Mouse (Mus musculus): ENCODE data around the gene Cwc27. TPM values are rescaled to one million over a fixed set of nuclear protein-coding genes. Genes with fewer than 3 reads are reported as not detected.

Cwc27 gene
- polyA plus RNA-seq, 1 experiment from 2014 or later: 28.3 TPM

DNA sequence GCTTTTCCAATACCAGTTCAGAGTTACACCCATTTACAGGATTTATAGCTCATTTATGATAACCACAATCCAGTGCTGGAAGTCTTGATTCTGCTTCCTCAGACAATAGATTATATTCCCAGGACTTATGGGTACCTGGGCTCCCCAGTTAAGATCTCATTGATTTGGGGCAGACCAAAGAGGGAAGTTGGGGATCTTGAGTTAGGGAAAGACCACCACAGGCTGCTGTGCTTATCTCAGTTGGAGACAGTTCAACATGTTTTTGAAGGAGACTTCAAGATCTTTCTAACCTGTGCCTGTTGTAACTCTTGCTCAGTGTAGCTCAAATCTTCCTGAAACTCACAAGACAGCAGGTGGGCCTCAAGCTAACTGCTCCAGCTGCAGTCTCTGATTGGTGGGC, 4.2 kb upstream of the Cwc27 start:
- Histone ChIP-seq H3K36me3 (no peaks in the 10 kb centered on the region), H3K9me3 (no peaks in the 10 kb centered on the region), H3K4me2 (replicated peaks) (no peak overlapping the region), H3K27ac (no peak overlapping the region), H3K4me1 (replicated peaks) (0 out of 2 replicates have a peak, but pooled peaks cover 5% of the 10 kb centered on the region), H3K4me3 (replicated peaks) (no peak overlapping the region), H3K9ac (no peak overlapping the region), H3K27me3 (replicated peaks) (no peaks in the 10 kb centered on the region)
- no peak for ATAC-seq

DNA sequence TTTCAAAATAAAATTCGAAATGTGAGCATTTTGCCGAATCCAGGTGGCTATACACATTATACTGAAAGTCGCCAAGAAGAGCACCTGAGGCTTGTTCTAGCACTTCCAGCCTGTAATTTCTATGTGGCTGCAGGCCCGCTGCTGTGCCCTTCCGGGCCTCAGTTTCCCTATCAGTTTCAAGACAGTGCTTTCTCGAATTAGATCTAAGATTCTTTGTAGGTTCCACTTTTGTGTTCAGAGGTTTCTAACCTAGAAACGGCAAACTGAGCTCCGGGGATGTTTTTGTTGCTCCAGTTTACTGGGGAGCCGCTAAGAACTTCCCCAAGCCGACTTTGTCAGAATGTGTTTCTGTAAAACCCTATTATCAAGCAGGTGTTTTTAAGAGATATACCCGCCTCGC, 754 bp upstream of the Cwc27 start:
- Histone ChIP-seq H3K4me2 (replicated peaks) (peak overlapping the region; percentile 70), H3K4me1 (replicated peaks) (peaks cover 5% of the 10 kb centered on the region; the same call in 1 of the 2 replicates), H3K36me3 (no peaks in the 10 kb centered on the region), H3K27me3 (replicated peaks) (no peaks in the 10 kb centered on the region), H3K9me3 (no peaks in the 10 kb centered on the region), H3K9ac (peak overlapping the region; percentile 83), H3K4me3 (replicated peaks) (peak overlapping the region; percentile 70), H3K27ac (peak overlapping the region; percentile 74; the same call in 1 of the 2 replicates)
- 49% methylated on average over 12 of the region's 12 CpGs for WGBS
- no peak for ATAC-seq

DNA sequence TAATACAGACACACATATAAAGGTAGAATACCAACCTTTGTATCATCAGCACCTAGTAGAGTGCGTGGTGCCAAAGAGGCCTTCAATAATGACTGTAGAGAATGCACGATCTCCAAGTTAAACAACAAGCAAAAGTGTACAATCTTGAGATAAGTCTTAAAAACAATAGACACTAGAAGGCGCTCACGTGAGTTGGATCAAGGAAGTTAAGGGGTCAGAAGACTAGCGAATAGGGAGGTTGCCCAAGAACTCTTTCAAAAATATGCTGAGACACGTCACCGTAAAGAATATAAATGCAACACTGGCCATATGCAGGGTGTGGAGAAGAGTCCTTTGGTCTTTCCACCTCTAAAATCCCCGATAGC, 690 bp downstream of the Cwc27 start:
- ATAC-seq: peak; percentile 18
- H3K27me3 ChIP-seq (replicated peaks): no peaks in the 10 kb centered on the region
- no peaks in the 10 kb centered on the region for H3K9me3 ChIP-seq
- peak overlapping the region; percentile 70 for H3K4me2 ChIP-seq (replicated peaks)
- WGBS: 6% methylated on average over 8 of the region's 8 CpGs
- H3K4me3 ChIP-seq (replicated peaks): peak overlapping the region; percentile 70
- peak overlapping the region; percentile 74 for H3K27ac ChIP-seq
- H3K36me3 ChIP-seq: no peaks in the 10 kb centered on the region
- H3K9ac ChIP-seq: peak overlapping the region; percentile 83
- peaks cover 5% of the 10 kb centered on the region; the same call in 1 of the 2 replicates for H3K4me1 ChIP-seq (replicated peaks)

DNA sequence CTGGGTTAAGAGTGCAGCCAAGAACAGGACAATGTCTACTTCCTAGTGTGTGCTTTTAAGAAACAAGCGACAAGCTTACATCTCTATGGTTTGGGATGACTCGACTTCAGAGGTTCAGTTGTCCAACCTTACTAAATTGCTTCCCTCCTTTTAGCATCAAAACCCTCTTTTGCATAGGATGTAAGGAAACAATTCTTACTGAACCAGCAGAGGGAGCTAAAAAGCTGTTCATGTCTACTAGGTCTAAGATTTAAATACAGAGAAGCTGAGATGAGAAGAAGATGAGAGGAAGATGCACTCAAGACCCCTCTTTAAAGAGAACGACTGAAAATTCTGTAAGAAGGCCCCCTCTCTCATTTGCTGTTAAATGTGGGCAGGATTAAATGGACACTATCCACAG, 11.3 kb downstream of the Cwc27 start:
- Histone ChIP-seq H3K4me1 (replicated peaks) (no peaks in the 10 kb centered on the region), H3K4me3 (replicated peaks) (no peak overlapping the region), H3K36me3 (0 out of 2 replicates have a peak, but pooled peaks cover 2% of the 10 kb centered on the region), H3K9me3 (no peaks in the 10 kb centered on the region), H3K27ac (no peak overlapping the region), H3K27me3 (replicated peaks) (no peaks in the 10 kb centered on the region), H3K4me2 (replicated peaks) (no peak overlapping the region), H3K9ac (no peak overlapping the region)
- ATAC-seq: no peak
- WGBS: 50% methylated on average over 3 of the region's 3 CpGs

- Histone ChIP-seq H3K4me2 (replicated peaks) (no peak overlapping the region), H3K27ac (peak overlapping the region; percentile 51; the same call in 1 of the 2 replicates)
- peak; percentile 95 for ATAC-seq
Measured at GRCm38 (mm10) chr13:104799566-104800182, 17.3 kb downstream of the Cwc27 start.

DNA sequence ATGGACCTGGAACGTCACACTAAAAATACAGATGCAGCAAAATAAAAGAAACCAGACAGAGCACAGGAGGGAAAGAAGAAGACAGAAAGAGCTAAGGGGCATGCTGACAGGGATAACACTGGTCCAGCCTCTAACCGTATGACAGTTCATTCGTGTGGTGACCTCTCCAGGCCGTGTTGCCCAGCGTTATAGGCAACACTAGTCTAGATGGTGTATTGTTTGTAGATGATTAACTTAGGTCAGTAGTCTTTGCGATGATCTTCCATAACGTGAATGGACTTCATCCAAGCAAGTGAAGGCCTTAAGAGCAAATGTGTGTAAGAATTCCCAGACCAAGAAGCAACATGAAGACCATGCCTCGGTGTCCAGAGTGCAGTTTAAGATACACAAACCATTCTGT, 17.9 kb downstream of the Cwc27 start:
- no peaks in the 10 kb centered on the region for H3K36me3 ChIP-seq
- WGBS: 82% methylated on average over 8 of the region's 8 CpGs
- no peak overlapping the region for H3K27ac ChIP-seq
- no peaks in the 10 kb centered on the region for H3K27me3 ChIP-seq (replicated peaks)
- peak; percentile 58 for ATAC-seq
- H3K9me3 ChIP-seq: no peaks in the 10 kb centered on the region
- no peak overlapping the region for H3K4me3 ChIP-seq (replicated peaks)
- no peaks in the 10 kb centered on the region for H3K4me1 ChIP-seq (replicated peaks)
- H3K4me2 ChIP-seq (replicated peaks): no peak overlapping the region
- no peak overlapping the region for H3K9ac ChIP-seq

More at GRCm38 (mm10) chr13:104799566-104800182, 17.3 kb downstream of the Cwc27 start:
- Histone ChIP-seq H3K9me3 (no peaks in the 10 kb centered on the region), H3K27me3 (replicated peaks) (no peaks in the 10 kb centered on the region), H3K9ac (no peak overlapping the region), H3K4me3 (replicated peaks) (no peak overlapping the region), H3K36me3 (no peaks in the 10 kb centered on the region), H3K4me1 (replicated peaks) (no peaks in the 10 kb centered on the region)
- 71% methylated on average over 7 of the region's 7 CpGs for WGBS

- no peaks in the 10 kb centered on the region for H3K27me3 ChIP-seq (replicated peaks)
- H3K4me1 ChIP-seq (replicated peaks): no peaks in the 10 kb centered on the region
- no peak overlapping the region for H3K27ac ChIP-seq
- no peak overlapping the region for H3K4me2 ChIP-seq (replicated peaks)
- H3K4me3 ChIP-seq (replicated peaks): no peak overlapping the region
- no peak overlapping the region for H3K9ac ChIP-seq
- no peaks in the 10 kb centered on the region for H3K9me3 ChIP-seq
- 90% methylated on average over 3 of the region's 3 CpGs for WGBS
- no peak for ATAC-seq
- H3K36me3 ChIP-seq: 0 out of 2 replicates have a peak, but pooled peaks cover 2% of the 10 kb centered on the region
Measured at GRCm38 (mm10) chr13:104794421-104794820, 22.5 kb downstream of the Cwc27 start.

GRCm38 (mm10) chr13:104792184-104792583, 24.8 kb downstream of the Cwc27 start, which contains the start of gene Srek1ip1:
Gene Srek1ip1 (plus strand): TSS chr13:104792484.
- Histone ChIP-seq H3K9me3 (no peaks in the 10 kb centered on the region), H3K4me1 (replicated peaks) (no peaks in the 10 kb centered on the region), H3K4me2 (replicated peaks) (no peak within 1 kb of the TSS), H3K36me3 (0 out of 2 replicates have a peak, but pooled peaks cover 2% of the 10 kb centered on the region), H3K27ac (no peak within 1 kb of the TSS), H3K9ac (no peak within 1 kb of the TSS), H3K4me3 (replicated peaks) (no peak within 1 kb of the TSS), H3K27me3 (replicated peaks) (no peaks in the 10 kb centered on the region)
- ATAC-seq: no peak
- 89% methylated on average over 11 of the region's 11 CpGs for WGBS

DNA sequence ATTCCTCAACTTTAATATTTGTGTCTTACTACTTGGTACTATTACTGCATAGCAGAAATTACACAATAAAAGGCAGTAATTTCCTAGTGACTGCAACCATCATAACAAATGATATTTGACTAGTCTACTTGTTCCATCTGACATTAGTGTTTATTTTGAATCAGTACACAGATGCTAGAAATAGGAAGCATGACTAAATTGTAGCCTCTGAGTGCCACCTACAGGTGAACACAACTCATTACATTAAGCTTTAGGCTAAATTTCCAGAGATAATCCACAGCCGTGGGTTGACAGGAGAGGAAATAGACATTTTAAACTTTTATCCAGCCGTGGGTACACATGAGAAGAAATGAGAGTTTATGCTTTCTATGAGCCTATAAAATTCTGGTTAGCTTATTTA, 27.3 kb downstream of the Cwc27 start:
- Histone ChIP-seq H3K27me3 (replicated peaks) (no peaks in the 10 kb centered on the region), H3K9me3 (no peaks in the 10 kb centered on the region), H3K9ac (no peak overlapping the region), H3K4me1 (replicated peaks) (no peaks in the 10 kb centered on the region), H3K4me3 (replicated peaks) (no peak overlapping the region), H3K4me2 (replicated peaks) (no peak overlapping the region), H3K36me3 (0 out of 2 replicates have a peak, but pooled peaks cover 2% of the 10 kb centered on the region), H3K27ac (no peak overlapping the region)
- 15% methylated on average over 2 of the region's 2 CpGs for WGBS
- 0 out of 2 replicates have a peak, but pooled peaks have one; percentile 34 for ATAC-seq

GRCm38 (mm10) chr13:104787260-104787659, 29.7 kb downstream of the Cwc27 start:
- no peak for ATAC-seq
- H3K36me3 ChIP-seq: 0 out of 2 replicates have a peak, but pooled peaks cover 6% of the 10 kb centered on the region
- H3K9me3 ChIP-seq: no peaks in the 10 kb centered on the region
- no peaks in the 10 kb centered on the region for H3K4me1 ChIP-seq (replicated peaks)
- no peak overlapping the region for H3K27ac ChIP-seq
- 92% methylated on average over 4 of the region's 4 CpGs for WGBS
- no peak overlapping the region for H3K4me3 ChIP-seq (replicated peaks)
- H3K27me3 ChIP-seq (replicated peaks): no peaks in the 10 kb centered on the region
- H3K9ac ChIP-seq: no peak overlapping the region
- no peak overlapping the region for H3K4me2 ChIP-seq (replicated peaks)

DNA sequence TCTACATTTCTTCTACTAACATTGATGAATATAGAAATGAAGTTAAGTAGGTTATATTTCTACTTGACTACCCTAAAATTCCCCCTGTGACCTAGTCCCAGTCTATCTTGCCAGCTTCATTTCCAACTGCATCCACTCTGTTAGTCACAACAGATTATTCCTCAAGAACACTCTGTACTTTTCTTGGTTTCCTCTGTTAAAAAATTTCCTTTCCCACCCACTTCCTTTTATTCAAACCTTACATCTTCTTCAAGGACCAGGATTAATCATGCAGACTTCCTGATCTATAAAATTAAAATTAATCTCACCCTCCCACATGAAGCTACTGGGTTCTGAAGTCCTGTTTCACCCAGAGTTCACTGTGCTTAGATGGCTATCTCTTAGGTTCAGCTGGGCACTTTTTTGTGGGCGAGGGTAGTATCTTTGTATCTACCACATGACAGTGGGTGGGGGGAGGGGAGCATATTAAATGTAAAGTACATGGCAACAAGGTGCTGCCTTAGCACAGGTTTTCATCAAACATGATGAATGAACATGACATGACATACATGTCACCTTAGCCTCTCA, 37.8 kb downstream of the Cwc27 start:
- Histone ChIP-seq H3K4me2 (replicated peaks) (no peak overlapping the region), H3K9ac (no peak overlapping the region), H3K27me3 (replicated peaks) (no peaks in the 10 kb centered on the region), H3K4me3 (replicated peaks) (no peak overlapping the region), H3K27ac (no peak overlapping the region), H3K9me3 (no peaks in the 10 kb centered on the region), H3K4me1 (replicated peaks) (no peaks in the 10 kb centered on the region), H3K36me3 (0 out of 2 replicates have a peak, but pooled peaks cover 6% of the 10 kb centered on the region)
- WGBS: 73% methylated on average over 1 of the region's 1 CpGs
- ATAC-seq: no peak

- WGBS: 54% methylated on average over 3 of the region's 3 CpGs
- Histone ChIP-seq H3K36me3 (no peaks in the 10 kb centered on the region), H3K9me3 (no peaks in the 10 kb centered on the region), H3K27ac (no peak overlapping the region), H3K9ac (no peak overlapping the region), H3K4me2 (replicated peaks) (no peak overlapping the region), H3K4me3 (replicated peaks) (no peak overlapping the region), H3K4me1 (replicated peaks) (no peaks in the 10 kb centered on the region), H3K27me3 (replicated peaks) (no peaks in the 10 kb centered on the region)
- ATAC-seq: no peak
Measured at GRCm38 (mm10) chr13:104763193-104763592, 53.7 kb downstream of the Cwc27 start.

DNA sequence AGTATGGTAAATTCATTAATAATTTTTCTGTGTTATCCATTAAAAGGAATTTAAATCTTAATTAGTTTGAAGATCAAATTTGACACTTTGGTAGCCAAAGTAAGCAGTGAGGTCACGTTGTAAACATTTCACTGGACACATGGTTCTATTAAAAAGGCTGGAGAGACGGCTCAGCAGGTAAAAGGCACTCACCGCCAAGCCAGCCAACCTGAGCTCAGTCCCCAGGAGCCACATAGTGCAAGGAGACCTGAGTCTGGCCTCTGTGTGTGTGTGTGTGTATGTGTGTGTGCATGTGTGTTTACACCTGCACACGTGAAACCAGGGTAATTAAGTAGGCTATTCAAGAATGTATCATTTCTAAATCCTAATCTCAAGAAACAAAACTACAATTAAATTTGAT, 54.5 kb downstream of the Cwc27 start:
- Histone ChIP-seq H3K27me3 (replicated peaks) (no peaks in the 10 kb centered on the region), H3K4me3 (replicated peaks) (no peak overlapping the region), H3K9ac (no peak overlapping the region), H3K27ac (no peak overlapping the region), H3K9me3 (no peaks in the 10 kb centered on the region), H3K4me1 (replicated peaks) (no peaks in the 10 kb centered on the region), H3K4me2 (replicated peaks) (no peak overlapping the region), H3K36me3 (no peaks in the 10 kb centered on the region)
- no peak for ATAC-seq
- WGBS: 90% methylated on average over 4 of the region's 4 CpGs
